Mouse (Mus musculus): ENCODE measurements around the gene Scgb1b19.
"Not testable (repeated sequence)": the region's sequence is repeated elsewhere in the genome, so short reads cannot be mapped to it uniquely, and the experiment has no call there.

The Scgb1b19 gene

DNA sequence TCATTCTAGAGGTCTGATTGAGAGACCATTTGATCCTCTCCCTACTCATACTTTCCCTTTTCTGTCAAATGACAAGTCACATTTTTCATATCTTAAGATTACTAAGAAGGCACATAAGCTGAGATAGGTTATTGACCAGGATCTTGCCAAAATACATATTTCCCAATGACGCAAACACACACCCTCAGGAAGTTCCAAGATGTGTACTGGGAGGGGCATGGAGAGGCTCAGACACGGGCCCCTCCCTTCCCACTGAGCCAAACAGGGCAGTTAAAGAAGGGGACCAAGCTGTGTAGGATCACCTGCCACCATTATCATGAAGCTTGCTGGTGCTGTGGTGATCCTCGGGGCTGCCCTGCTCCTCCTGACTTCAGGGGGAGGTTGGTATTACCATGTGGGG is at the start of gene Scgb1b19:
Gene Scgb1b19, plus strand, starts transcription at position 301 of the 400 bp plus-strand sequence.
- not testable (repeated sequence) for DNase-seq (ENCODE audit: low read depth)

DNA sequence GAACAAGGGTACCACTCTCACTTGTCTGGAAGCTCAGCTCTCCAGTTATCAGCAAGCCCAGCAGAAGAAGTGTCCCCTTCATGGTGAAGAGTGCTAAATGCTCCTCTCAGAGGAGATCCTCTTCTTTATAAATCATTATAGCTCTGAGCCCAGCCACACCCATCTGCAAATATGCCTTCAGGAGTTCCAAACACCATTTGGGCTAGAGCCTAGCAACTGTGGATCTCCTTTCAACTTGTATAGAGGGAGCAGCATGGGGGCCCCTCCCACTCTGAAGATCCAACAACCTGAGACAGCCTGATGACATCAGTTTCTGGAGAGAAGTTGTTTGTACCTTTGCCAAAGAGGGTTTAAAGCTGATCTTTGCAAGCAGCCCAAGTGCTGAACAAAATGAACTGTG is 6.9 kb upstream of the Scgb1b19 start, which contains the start of gene Scgb2b19:
Gene Scgb2b19, minus strand, starts transcription at position 101 of the 400 bp plus-strand sequence.
- not testable (repeated sequence) for DNase-seq (ENCODE audit: low read depth)
